15 mouse cellular contexts compared by ENCODE assay signal in genomic region chr14:62751479-62751878, GRCm38 (mm10). TPM values are rescaled to one million over a fixed set of nuclear protein-coding genes. Genes with fewer than 3 reads are reported as not detected.
DNase-seq lines count a peak whose midpoint lies in the region; ATAC-seq lines count a peak whose summit lies in the region.
"Had no signal": no experiment of that assay in that cellular context is flagged by ENCODE, and none has a peak within 500 bp of the region (broad histone marks: within the 10 kb centered on the region; RNA-seq: fewer than 3 reads in every experiment).

No protein-coding gene starts in this region.

- 78% methylated on average over 2 of the region's 2 CpGs for WGBS in heart, embryonic 13.5 days
- 84% methylated on average over 2 of the region's 2 CpGs for WGBS in forebrain, embryonic 13.5 days

- H3K4me1 ChIP-seq in heart, embryonic 13.5 days: peaks cover 8% of the 10 kb centered on the region
- H3K4me1 ChIP-seq in forebrain, embryonic 13.5 days: no peaks in the 10 kb centered on the region
- H3K4me1 ChIP-seq: embryonic facial prominence, embryonic 12.5 days; hindbrain, embryonic 10.5 days; limb, embryonic 15.5 days had no signal

- H3K36me3 ChIP-seq in heart, embryonic 13.5 days: peaks cover 46% of the 10 kb centered on the region
- peaks cover 13% of the 10 kb centered on the region; the same call in 1 of the 2 replicates for H3K36me3 ChIP-seq in forebrain, embryonic 13.5 days (ENCODE audit: poor library complexity, severe bottlenecking)

- DNase-seq in heart, postnatal 4 days: no peak
- DNase-seq in adrenal gland, adult 2 months: peak; percentile 74
- peak; percentile 36 for DNase-seq in yolk sac, embryonic 10.5 days (ENCODE audit: low spot score)
- DNase-seq in right cerebral cortex, postnatal 25 days: no peak
- DNase-seq in kidney, adult 8-10 months: no peak
- DNase-seq: forebrain, postnatal 0 days; kidney, adult 2 months had no signal

- no peak overlapping the region; the same call in 1 of the 2 replicates for H3K27ac ChIP-seq in heart, embryonic 13.5 days (replicated peaks)
- no peak overlapping the region for H3K27ac ChIP-seq in forebrain, embryonic 13.5 days
- H3K27ac ChIP-seq: embryonic facial prominence, embryonic 12.5 days; hindbrain, embryonic 10.5 days; limb, embryonic 15.5 days had no signal

- no peaks in the 10 kb centered on the region for H3K27me3 ChIP-seq in heart, embryonic 13.5 days (replicated peaks)
- H3K27me3 ChIP-seq in forebrain, embryonic 13.5 days: no peaks in the 10 kb centered on the region
- H3K27me3 ChIP-seq: embryonic facial prominence, embryonic 12.5 days; limb, embryonic 15.5 days had no signal

- no peak overlapping the region for H3K4me3 ChIP-seq in heart, embryonic 13.5 days
- H3K4me3 ChIP-seq in forebrain, embryonic 13.5 days: no peak overlapping the region
- H3K4me3 ChIP-seq: embryonic facial prominence, embryonic 12.5 days; hindbrain, embryonic 10.5 days; limb, embryonic 15.5 days had no signal

- peak; percentile 54; the same call in 1 of the 2 replicates for ATAC-seq in heart, embryonic 13.5 days (ENCODE audit: extremely low read depth, insufficient number of reproducible peaks, low FRiP score, low TSS enrichment)
- peak; percentile 80 for ATAC-seq in erythroid progenitor cell, adult 5-6 weeks (replicated peaks; ENCODE audit: low FRiP score, poor library complexity, severe bottlenecking)
- ATAC-seq in forebrain, embryonic 13.5 days: no peak
- ATAC-seq: CD4-positive, CD25-positive, alpha-beta regulatory T cell, adult 4 months; forebrain, postnatal 0 days; midbrain, embryonic 16.5 days had no signal

- no peak overlapping the region for H3K9ac ChIP-seq in heart, embryonic 13.5 days
- no peak overlapping the region for H3K9ac ChIP-seq in forebrain, embryonic 13.5 days
- H3K9ac ChIP-seq: embryonic facial prominence, embryonic 12.5 days; forebrain, postnatal 0 days; limb, embryonic 15.5 days had no signal

- no peaks in the 10 kb centered on the region for H3K9me3 ChIP-seq in heart, embryonic 13.5 days
- no peaks in the 10 kb centered on the region for H3K9me3 ChIP-seq in forebrain, embryonic 13.5 days (replicated peaks)
- H3K9me3 ChIP-seq: embryonic facial prominence, embryonic 12.5 days; hindbrain, embryonic 10.5 days; limb, embryonic 15.5 days had no signal

- H3K4me2 ChIP-seq in heart, embryonic 13.5 days: 0 out of 2 replicates have a peak overlapping the region, but pooled peaks have one; percentile 13
- H3K4me2 ChIP-seq in forebrain, embryonic 13.5 days: no peak overlapping the region
- H3K4me2 ChIP-seq: embryonic facial prominence, embryonic 12.5 days; limb, embryonic 15.5 days had no signal

RNA-seq across cellular contexts. Expression of gene Ints6, which starts 9.5 kb away (rescaled TPM):
- polyA plus RNA-seq in heart, embryonic 13.5 days (2015; fragmentation: Nextera tagmentation; extraction: Ambion mirVana): 12.5 and 13.6 TPM in 2 replicates
- total RNA-seq in heart, postnatal 4 days (2021): 10 to 100 TPM; 19.0 to 25.0 TPM
- 10 to 100 TPM; 42.6 to 60.3 TPM for total RNA-seq in adrenal gland, adult 2 months (2021)
- polyA plus RNA-seq in adrenal gland, adult 2 months (2012; rRNA removed): 13.5 and 16.2 TPM in 2 replicates
- total RNA-seq in erythroid progenitor cell, adult 5-6 weeks (2015; ENCODE audit: low replicate concordance): 45.0 and 75.9 TPM in 2 replicates
- 71.6 and 73.5 TPM in 2 replicates for total RNA-seq in erythroid progenitor cell, adult 5-6 weeks (2017; ENCODE audit: low replicate concordance)
- 17.9 and 19.4 TPM in 2 replicates for polyA plus RNA-seq in forebrain, embryonic 13.5 days (2015; fragmentation: Nextera tagmentation; extraction: Ambion mirVana)

Comparison
In these comparisons a context has a peak if more than half of its experiments do, and no peak if none do; other contexts are left out.
1. DNase-seq: peak in adrenal gland, adult 2 months (single experiment) and yolk sac, embryonic 10.5 days (single experiment); none in heart, postnatal 4 days (single experiment), right cerebral cortex, postnatal 25 days (single experiment) and kidney, adult 8-10 months (0 of 2).